In the genomic region with DNA sequence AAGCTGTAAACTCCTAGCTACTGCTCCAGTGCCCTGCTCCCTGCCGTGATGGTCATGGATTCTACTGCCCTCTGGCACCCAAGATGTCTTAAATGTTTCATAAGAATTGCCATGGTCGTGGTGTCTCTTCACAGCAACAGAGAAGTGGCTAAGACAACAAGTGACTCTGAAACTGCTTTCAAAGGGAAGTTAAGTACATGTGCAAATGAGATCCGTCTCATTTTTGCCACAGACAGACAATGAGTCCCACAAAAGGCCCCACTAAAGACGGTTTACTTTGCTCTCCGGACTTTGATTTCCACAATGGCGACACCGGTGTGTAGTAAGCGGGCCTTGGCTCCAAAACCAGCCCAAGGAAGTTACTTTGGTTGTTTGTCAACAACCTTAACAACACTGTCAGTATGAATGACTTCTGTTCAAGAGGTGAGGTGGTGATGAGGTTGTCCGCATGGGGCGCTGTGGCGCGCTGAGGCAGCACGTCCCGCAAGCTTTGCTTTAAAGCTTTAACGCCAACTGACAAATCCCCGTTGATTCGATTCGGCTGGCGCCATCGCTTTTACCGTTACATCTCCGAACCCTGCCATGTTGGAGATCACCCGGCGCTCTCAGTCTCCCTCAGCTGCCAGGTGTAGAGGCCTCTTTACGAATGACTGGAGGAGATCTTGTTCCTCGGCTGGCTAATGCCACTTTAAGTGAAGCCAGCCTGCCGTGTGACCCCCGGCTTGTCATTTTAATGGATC, we compare ENCODE assay signal across 8 mouse cellular contexts.
DNase-seq lines count a peak whose midpoint lies in the region; ATAC-seq and TF ChIP-seq lines count a peak whose summit lies in the region.

No protein-coding gene starts in this region.

- TF ChIP-seq CTCF in ES-Bruce4 (IDR thresholded peaks at IDR 0.05; ENCODE audit: low read depth, low read length) = peak; percentile 95
- TF ChIP-seq CTCF in lung, embryonic 14.5 days (IDR thresholded peaks at IDR 0.05; ENCODE audit: low read depth) = peak; percentile 85

- peak overlapping the region; percentile 61 for H3K4me3 ChIP-seq in ES-Bruce4 (ENCODE audit: low read depth, low read length)
- peak overlapping the region; percentile 58 for H3K4me3 ChIP-seq in hindbrain, embryonic 10.5 days
- peak overlapping the region; percentile 28 for H3K4me3 ChIP-seq in lung, embryonic 14.5 days (ENCODE audit: low read depth, low read length)

- H3K9me3 ChIP-seq in ES-Bruce4 (replicated peaks; ENCODE audit: control insufficient read depth, insufficient read depth, low read length, poor library complexity, severe bottlenecking) = no peaks in the 10 kb centered on the region
- H3K9me3 ChIP-seq in hindbrain, embryonic 10.5 days = no peaks in the 10 kb centered on the region
- H3K9me3 ChIP-seq in lung, embryonic 14.5 days (ENCODE audit: low read depth, low read length) = no peaks in the 10 kb centered on the region

- H3K4me1 ChIP-seq in ES-Bruce4 (ENCODE audit: control insufficient read depth, insufficient read depth, low read length) = no peaks in the 10 kb centered on the region
- peaks cover 12% of the 10 kb centered on the region; the same call in 1 of the 2 replicates for H3K4me1 ChIP-seq in hindbrain, embryonic 10.5 days (replicated peaks)
- no peaks in the 10 kb centered on the region for H3K4me1 ChIP-seq in lung, embryonic 14.5 days (ENCODE audit: insufficient read depth)

- no peak overlapping the region for H3K9ac ChIP-seq in ES-Bruce4 (ENCODE audit: low read depth, poor library complexity, severe bottlenecking)
- peak overlapping the region; percentile 41; the same call in 1 of the 2 replicates for H3K9ac ChIP-seq in lung, embryonic 14.5 days

- no peaks in the 10 kb centered on the region for H3K36me3 ChIP-seq in ES-Bruce4 (ENCODE audit: control insufficient read depth, insufficient read depth, low read length, poor library complexity, severe bottlenecking)
- no peaks in the 10 kb centered on the region for H3K36me3 ChIP-seq in hindbrain, embryonic 10.5 days
- H3K36me3 ChIP-seq in lung, embryonic 14.5 days (ENCODE audit: insufficient read depth) = no peaks in the 10 kb centered on the region

- WGBS in hindbrain, embryonic 10.5 days = 6% methylated on average over 28 of the region's 28 CpGs
- WGBS in lung, embryonic 14.5 days = 5% methylated on average over 28 of the region's 28 CpGs

- no peak for TF ChIP-seq EP300 in ES-Bruce4 (IDR thresholded peaks at IDR 0.05; ENCODE audit: insufficient read depth, low read depth, low read length)

- no peaks in the 10 kb centered on the region; the same call in 1 of the 2 replicates for H3K27me3 ChIP-seq in ES-Bruce4 (ENCODE audit: control insufficient read depth, insufficient read depth, low read length, poor library complexity, severe bottlenecking)
- no peaks in the 10 kb centered on the region for H3K27me3 ChIP-seq in hindbrain, embryonic 10.5 days (ENCODE audit: insufficient read depth, poor library complexity, severe bottlenecking)
- H3K27me3 ChIP-seq in lung, embryonic 14.5 days (ENCODE audit: insufficient read depth, low read length) = no peaks in the 10 kb centered on the region

- peak overlapping the region; percentile 67 for H3K4me2 ChIP-seq in lung, embryonic 14.5 days

- no peak for TF ChIP-seq POLR2A in ES-Bruce4 (IDR thresholded peaks at IDR 0.05; ENCODE audit: insufficient read depth, low read length)

- DNase-seq in cerebellum, adult 8-10 months = peak; percentile 41
- DNase-seq in forelimb bud, embryonic 11.5 days (ENCODE audit: low read depth, low spot score) = peak; percentile 82
- peak; percentile 85 for DNase-seq in hindbrain, embryonic 10.5 days (ENCODE audit: low spot score)
- peak; percentile 38 for DNase-seq in layer of hippocampus, adult 9-10 months (ENCODE audit: low spot score)
- peak; percentile 84 for DNase-seq in lung, embryonic 14.5 days
- DNase-seq in ovary, postnatal 14 days (ENCODE audit: low spot score) = peak; percentile 58
- peak; percentile 78 for DNase-seq in thymus, postnatal 14 days

- no peak overlapping the region for H3K27ac ChIP-seq in ES-Bruce4 (ENCODE audit: insufficient read depth, low read length)
- H3K27ac ChIP-seq in hindbrain, embryonic 10.5 days = peak overlapping the region; percentile 86
- H3K27ac ChIP-seq in lung, embryonic 14.5 days (ENCODE audit: low read depth) = no peak overlapping the region

- no peak; the same call in 1 of the 2 replicates for ATAC-seq in lung, embryonic 14.5 days (ENCODE audit: insufficient read depth)
